Mouse (Mus musculus): Measurements from ENCODE around the gene Trim66. TPM values are rescaled to one million over a fixed set of nuclear protein-coding genes. Genes with fewer than 3 reads are reported as not detected.
A peak's percentile ranks its signal among the peaks of the same experiment; 100 is the strongest.

Trim66 gene
- total RNA-seq, 2 experiments from 2014 or later = 6.2 to 7.2 TPM

DNA sequence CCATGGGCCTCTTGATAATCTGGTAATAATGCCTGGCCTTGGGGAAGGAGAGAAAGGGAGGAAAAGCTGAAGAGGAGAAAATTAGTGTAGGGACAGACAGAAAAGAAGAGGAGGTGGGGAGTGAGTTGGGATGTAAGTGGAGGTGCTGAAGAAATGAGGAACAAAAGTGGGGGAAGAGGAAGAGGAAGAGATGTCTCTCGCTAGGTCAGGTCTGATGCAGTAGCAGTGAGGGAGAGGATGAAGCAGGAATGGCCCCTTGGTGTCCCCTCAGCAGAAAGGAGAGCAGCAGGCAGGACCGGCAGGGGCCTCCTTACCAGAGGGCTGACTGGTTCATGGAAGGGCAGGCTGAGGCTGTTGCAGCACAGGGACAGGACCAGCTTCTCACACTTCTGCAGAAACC, 52.2 kb downstream of the Trim66 start:
- no peak for DNase-seq (ENCODE audit: low spot score in 2 of 2)

GRCm38 (mm10) chr7:109454856-109455255, 53.1 kb downstream of the Trim66 start:
- DNase-seq (ENCODE audit: low spot score in 2 of 2) = no peak

DNA sequence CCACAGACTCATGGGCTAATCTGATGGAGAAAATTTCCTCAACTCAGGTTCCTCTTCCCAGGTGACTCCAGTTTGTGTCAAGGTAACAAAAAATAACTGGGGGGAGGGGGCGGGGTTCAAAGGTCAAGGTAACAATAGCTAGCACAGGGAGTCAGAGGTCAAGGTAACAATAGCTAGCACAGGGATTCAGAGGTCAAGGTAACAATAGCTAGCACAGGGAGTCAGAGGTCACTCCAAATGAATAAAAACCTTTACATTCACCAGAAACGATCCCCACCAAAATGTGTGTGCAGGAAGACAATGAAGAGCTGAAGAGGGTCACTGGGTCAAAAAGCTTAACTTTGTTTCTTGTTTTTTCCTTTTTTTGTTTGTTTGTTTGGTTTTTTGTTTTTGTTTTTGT, 59.9 kb downstream of the Trim66 start:
- DNase-seq (ENCODE audit: low spot score in 2 of 2) = no peak

DNA sequence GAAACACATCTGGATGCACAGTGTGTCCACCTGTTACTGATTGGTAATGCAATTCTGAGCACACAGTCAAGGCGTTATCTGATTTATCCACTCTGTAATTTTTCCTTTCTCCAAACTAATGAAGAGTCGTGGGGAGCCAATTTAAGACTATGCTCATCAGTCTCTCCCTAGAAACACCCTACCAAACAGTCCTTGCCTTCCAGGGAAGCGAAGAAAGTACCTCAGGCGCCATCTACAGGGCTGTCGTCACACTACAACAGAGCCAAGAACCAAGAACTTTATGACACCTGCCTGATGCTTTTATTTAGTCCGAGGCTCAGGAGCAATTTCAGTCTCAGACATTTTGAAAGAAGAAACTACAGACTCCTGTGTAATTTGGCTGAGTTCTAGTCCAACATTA, 62.9 kb downstream of the Trim66 start:
- peak in 1 of 2 experiments; percentile 67 for DNase-seq (ENCODE audit: low spot score in 2 of 2)

DNA sequence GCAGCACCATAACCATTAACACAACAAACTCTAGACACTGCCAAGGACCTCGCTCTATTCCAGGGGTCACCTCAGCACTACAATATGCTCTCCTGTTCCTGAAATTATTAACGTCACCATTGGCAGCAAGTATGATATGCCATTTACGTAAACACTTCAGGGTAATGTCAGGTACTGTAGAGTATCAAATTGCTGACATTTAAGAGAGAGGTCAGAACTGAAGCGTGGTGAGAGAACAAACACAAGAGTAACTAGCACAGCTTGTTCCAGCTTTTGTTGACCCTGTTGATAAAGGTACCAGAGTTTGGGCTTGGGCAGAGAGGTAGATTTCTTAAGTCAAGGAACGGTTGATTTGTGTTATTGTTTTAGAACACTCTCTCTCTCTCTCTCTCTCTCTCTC, 65.2 kb downstream of the Trim66 start:
- DNase-seq (ENCODE audit: low spot score in 2 of 2) = no peak

DNA sequence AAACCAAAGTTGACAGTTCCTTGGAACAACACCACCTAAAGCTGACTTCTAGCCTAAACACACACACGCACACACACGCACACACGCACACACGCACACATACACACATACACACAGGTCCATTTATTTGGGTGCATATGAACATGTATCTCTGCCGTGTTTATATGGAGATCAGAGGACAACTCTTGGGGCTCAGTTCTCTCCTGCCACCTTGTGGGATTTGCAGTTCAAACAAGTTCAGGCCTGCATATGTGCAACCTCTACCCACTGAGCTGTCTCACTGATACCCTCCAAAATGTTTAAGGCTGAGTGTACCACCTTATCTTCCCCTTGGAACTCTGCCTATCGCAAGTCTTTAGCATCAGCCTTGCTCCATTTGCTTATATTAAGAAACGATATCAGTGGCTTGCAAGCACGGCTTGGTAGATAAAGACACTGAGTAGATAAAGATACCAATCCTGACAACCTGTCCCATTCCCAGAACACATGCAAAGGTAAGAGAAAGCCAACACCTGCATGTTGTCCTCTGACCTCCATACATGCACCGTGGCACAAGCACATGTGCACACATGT, 67.2 kb downstream of the Trim66 start:
- DNase-seq (ENCODE audit: low spot score in 2 of 2) = no peak

DNA sequence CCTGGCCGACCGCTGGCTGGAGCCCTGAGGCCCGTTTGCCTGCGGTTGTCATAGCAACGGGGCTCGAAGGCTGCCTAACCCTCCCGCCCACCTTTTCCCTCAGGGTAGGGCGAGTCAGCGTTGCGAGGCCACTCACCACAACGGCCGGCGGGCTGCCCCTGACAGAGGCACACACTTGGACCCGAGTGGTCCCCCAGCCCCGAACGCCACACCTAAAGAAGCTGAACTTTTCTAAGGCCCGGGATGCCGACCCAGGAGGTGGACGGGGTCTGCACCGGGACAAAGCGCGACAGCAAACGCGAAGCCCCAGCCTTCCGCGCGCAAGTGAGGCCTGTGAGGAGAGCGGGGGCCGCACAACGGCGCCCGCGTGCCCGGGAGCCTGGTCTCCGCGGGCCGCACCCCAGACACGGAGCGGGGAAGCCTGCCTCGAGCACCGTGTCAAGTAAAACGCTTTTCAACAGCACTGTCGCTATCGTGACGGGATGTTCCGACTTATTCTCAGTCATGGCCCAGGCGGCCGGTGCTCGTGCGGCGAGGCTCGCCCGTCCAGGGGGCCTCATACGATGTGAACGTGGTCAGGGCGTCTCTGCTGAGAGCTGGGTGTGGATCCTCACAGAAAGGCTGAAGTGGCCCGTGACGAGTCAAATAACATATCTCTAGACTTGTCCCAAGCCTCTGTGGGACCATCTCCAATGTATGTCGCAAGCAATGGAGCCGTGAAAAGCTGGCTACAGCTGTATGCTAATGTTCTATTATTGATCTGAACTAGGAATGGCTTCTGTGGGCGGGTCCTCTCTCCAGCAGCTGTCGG, 68.9 kb downstream of the Trim66 start, which contains the start of gene Stk33:
Gene Stk33, minus strand, starts transcription at position 301 of the 811 bp plus-strand sequence.
- DNase-seq (ENCODE audit: low spot score in 2 of 2) = peak; percentile 15 to 19

DNA sequence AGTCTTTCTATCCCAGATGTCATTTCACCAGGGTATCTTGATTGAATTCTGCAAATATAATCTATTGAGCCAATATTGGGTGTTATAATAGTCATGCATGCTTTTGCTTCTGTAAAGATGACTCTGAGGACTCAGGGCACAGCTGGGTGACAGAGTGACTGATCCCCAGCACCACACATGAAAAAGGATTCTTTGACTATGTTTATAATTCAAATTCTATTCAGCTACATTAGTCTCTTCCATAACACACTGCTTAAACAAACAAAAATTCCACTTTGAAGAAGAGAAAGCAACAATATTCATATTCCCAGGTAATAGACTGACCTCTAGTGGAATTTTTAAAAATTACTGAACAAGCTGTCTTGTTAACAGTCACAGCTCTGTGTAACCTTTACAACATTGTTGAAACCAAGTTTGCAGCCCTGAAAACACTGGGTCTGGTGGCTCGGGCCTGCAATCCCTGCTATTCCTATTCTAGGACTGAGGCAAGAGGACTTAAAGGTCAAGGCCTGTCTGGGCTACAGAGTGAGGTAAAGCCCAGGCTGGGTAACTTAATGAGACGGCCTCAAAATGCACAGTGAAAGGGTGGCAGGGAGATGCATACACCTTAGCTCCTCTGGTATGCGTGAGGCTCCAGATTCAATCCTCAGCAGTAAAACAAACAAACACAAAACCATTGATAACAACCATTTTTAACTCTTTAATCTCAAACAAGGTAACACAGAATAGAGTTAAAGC, 83.3 kb downstream of the Trim66 start:
- peak in 1 of 2 experiments; percentile 39 for DNase-seq (ENCODE audit: low spot score in 2 of 2)

DNA sequence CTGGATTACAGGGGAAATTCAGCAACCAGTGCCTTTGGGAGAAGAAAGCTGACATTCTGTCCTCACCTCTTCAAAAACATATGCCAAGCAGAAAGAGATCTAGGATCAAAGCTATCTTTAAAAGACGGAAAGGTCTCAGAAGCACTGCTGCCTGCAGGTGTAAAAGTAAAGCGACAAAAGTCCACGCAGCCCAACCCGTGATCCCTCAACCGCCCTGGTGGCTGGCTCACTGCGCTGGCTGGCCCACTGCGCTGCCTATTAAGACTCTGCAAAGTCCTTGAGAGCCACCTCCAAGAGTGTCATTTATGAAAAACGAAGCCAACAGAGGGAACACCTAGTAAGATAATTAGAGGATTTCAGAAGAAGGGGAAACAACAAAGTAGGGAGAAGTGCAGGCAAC, 85.1 kb downstream of the Trim66 start:
- DNase-seq (ENCODE audit: low spot score in 2 of 2) = no peak

- peak in 1 of 2 experiments; percentile 6 for DNase-seq (ENCODE audit: low spot score in 2 of 2)
Measured at GRCm38 (mm10) chr7:109405491-109405890, 102.4 kb downstream of the Trim66 start.

- peak in 1 of 2 experiments; percentile 40 for DNase-seq (ENCODE audit: low spot score in 2 of 2)
Measured at GRCm38 (mm10) chr7:109399299-109399698, 108.6 kb downstream of the Trim66 start.

Small RNAs within 50 kb of the gene (microRNA-seq; reads per million reads assigned to microRNA genes)
- gene Gm47284 = 0 to 0.20 reads per million in 2 experiments

Other genes starting within 250 kb of the Trim66 start
- 1 to 10 TPM; 1.5 to 1.9 TPM for gene Stk33, start 69.1 kb downstream of the Trim66 start, total RNA-seq (2021)
- gene Rpl27a, start 11.0 kb upstream of the Trim66 start, total RNA-seq (2021) = 100 to 1,000 TPM; 158 to 159 TPM
- 10 to 100 TPM; 43.5 to 47.8 TPM for gene St5, start 195.5 kb upstream of the Trim66 start, total RNA-seq (2021)
- gene Akip1, start 195.6 kb upstream of the Trim66 start, total RNA-seq (2021) = 1 to 10 TPM; 5.1 to 6.5 TPM
- under 1 TPM; 0.15 to 0.20 TPM for gene BC051019, start 215.7 kb upstream of the Trim66 start, total RNA-seq (2021)
- not detected for gene Ascl3, start 223.6 kb upstream of the Trim66 start, total RNA-seq (2021)
- 100 to 1,000 TPM; 102 to 104 TPM for gene Tmem9b, start 244.7 kb upstream of the Trim66 start, total RNA-seq (2021)